Mouse (Mus musculus): ENCODE results near the gene Slc50a1.

- TF ChIP-seq POLR2A (IDR thresholded peaks at IDR 0.05; ENCODE audit: borderline replicate concordance, control insufficient read depth, low read depth, low read length) (no peak), CTCF (IDR thresholded peaks at IDR 0.05; ENCODE audit: control insufficient read depth, insufficient read depth, low read length) (peak; percentile 94)
Observed at GRCm38 (mm10) chr3:89316833-89317232, 46.5 kb upstream of the Slc50a1 start.
